ENCODE assay signal across 8 mouse cellular contexts in the genomic region with DNA sequence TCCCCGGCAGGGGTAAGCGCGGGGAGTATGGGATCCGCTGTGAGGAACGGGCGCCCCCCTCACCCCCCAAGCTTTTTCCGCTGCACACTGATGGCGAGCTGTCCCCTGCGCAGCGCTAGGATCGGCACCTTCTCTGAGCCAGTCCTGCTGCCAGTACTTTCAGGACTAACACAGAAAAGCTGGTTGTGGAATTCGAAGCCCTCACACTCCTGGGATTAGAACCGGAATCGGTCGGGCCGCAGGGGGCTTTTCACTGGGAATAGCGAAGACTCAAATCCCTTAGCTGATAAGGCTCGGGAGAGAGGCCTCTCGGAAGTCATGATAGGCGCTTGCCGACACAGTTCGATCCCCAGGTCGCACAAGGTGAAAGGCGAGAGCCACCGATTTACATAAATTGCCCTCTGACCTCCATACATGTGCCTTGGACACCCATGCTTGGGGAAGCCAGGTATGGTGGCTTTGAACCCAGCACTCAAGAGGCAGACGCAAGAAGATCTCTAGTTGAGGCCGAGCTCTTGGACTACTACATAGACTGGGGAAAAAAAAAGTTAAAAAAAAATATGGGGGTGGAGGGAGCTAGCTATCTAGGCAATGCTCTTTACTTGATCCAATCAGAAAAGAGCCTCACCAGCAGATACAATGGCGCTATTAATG. TPM values are rescaled to one million over a fixed set of nuclear protein-coding genes. Genes with fewer than 3 reads are reported as not detected.
DNase-seq lines count a peak whose midpoint lies in the region; ATAC-seq and TF ChIP-seq lines count a peak whose summit lies in the region.

No protein-coding gene starts in this region.

- in situ Hi-C loops in CH12.LX (cut with MboI; ENCODE audit: low pct_ligation_motif_present, low pct_unique_long_range_greater_than_20kb, low sequenced_read_pairs): loop anchor here (5.0 to 25.0 kb wide), 3 partner anchors 46 to 311 kb away; partner anchors contain the start of gene Def6

- H3K9ac ChIP-seq in heart, embryonic 13.5 days: peak overlapping the region; percentile 82
- peak overlapping the region; percentile 65 for H3K9ac ChIP-seq in CH12.LX (ENCODE audit: insufficient read depth, low read depth)
- peak overlapping the region; percentile 76 for H3K9ac ChIP-seq in forebrain, embryonic 12.5 days
- H3K9ac ChIP-seq in liver, embryonic 16.5 days (ENCODE audit: low read depth, low read length): peak overlapping the region; percentile 54

- no peak for TF ChIP-seq RAD21 in CH12.LX (IDR thresholded peaks at IDR 0.05; ENCODE audit: low read depth, low read length)

- H3K36me3 ChIP-seq in heart, embryonic 13.5 days: no peaks in the 10 kb centered on the region
- H3K36me3 ChIP-seq in CH12.LX (replicated peaks in 1 of 2; ENCODE audit: control insufficient read depth in 1 of 2, insufficient read depth in 1 of 2, low read length in 1 of 2): peaks cover 0 to 2% of the 10 kb centered on the region in 2 experiments
- no peaks in the 10 kb centered on the region for H3K36me3 ChIP-seq in forebrain, embryonic 12.5 days (replicated peaks)
- no peaks in the 10 kb centered on the region for H3K36me3 ChIP-seq in liver, embryonic 16.5 days (ENCODE audit: control insufficient read depth, insufficient read depth)

- H3K27ac ChIP-seq in heart, embryonic 13.5 days (replicated peaks): peak overlapping the region; percentile 76
- no peak overlapping the region; the same call in 1 of the 2 replicates for H3K27ac ChIP-seq in CH12.LX (ENCODE audit: insufficient read depth, low read depth)
- peak overlapping the region; percentile 92 for H3K27ac ChIP-seq in forebrain, embryonic 12.5 days
- peak overlapping the region; percentile 78 for H3K27ac ChIP-seq in liver, embryonic 16.5 days (ENCODE audit: low read length)

- H3K4me2 ChIP-seq in heart, embryonic 13.5 days: peak overlapping the region; percentile 100
- peak overlapping the region; percentile 53 for H3K4me2 ChIP-seq in CH12.LX (ENCODE audit: insufficient read depth, low read depth, poor library complexity, severe bottlenecking)
- peak overlapping the region; percentile 97 for H3K4me2 ChIP-seq in forebrain, embryonic 12.5 days
- H3K4me2 ChIP-seq in liver, embryonic 16.5 days (ENCODE audit: low read depth, low read length): peak overlapping the region; percentile 70

- no peaks in the 10 kb centered on the region for H3K9me3 ChIP-seq in heart, embryonic 13.5 days
- no peaks in the 10 kb centered on the region for H3K9me3 ChIP-seq in CH12.LX (replicated peaks; ENCODE audit: low read length)
- H3K9me3 ChIP-seq in forebrain, embryonic 12.5 days: no peaks in the 10 kb centered on the region
- no peaks in the 10 kb centered on the region for H3K9me3 ChIP-seq in liver, embryonic 16.5 days (replicated peaks; ENCODE audit: control insufficient read depth, low read length)

- no peak for TF ChIP-seq CTCF in CH12.LX (conservative IDR thresholded peaks at IDR 0.05 in 1 of 2, IDR thresholded peaks at IDR 0.05 in 1 of 2; ENCODE audit: low read depth in 2 of 2, low read length in 2 of 2)

- peaks cover 24% of the 10 kb centered on the region for H3K4me1 ChIP-seq in heart, embryonic 13.5 days
- peaks cover 21 to 58% of the 10 kb centered on the region in 2 experiments for H3K4me1 ChIP-seq in CH12.LX (ENCODE audit: control insufficient read depth in 1 of 2, insufficient read depth in 2 of 2)
- peaks cover 21% of the 10 kb centered on the region for H3K4me1 ChIP-seq in forebrain, embryonic 12.5 days
- H3K4me1 ChIP-seq in liver, embryonic 16.5 days (ENCODE audit: control insufficient read depth, low read depth, low read length): peaks cover 18% of the 10 kb centered on the region

- WGBS in heart, embryonic 13.5 days: 6% methylated on average over 28 of the region's 28 CpGs
- 7% methylated on average over 28 of the region's 28 CpGs for WGBS in forebrain, embryonic 12.5 days
- WGBS in liver, embryonic 16.5 days (ENCODE audit: insufficient replicate concordance): 5% methylated on average over 28 of the region's 28 CpGs

- H3K79me2 ChIP-seq in CH12.LX (replicated peaks; ENCODE audit: control insufficient read depth, extremely low read depth, insufficient read depth, poor library complexity, severe bottlenecking): no peaks in the 10 kb centered on the region

- peaks cover 45% of the 10 kb centered on the region for H3K27me3 ChIP-seq in heart, embryonic 13.5 days (replicated peaks)
- peaks cover 13% of the 10 kb centered on the region for H3K27me3 ChIP-seq in CH12.LX (replicated peaks)
- peaks cover 51% of the 10 kb centered on the region for H3K27me3 ChIP-seq in forebrain, embryonic 12.5 days
- peaks cover 20% of the 10 kb centered on the region for H3K27me3 ChIP-seq in liver, embryonic 16.5 days (ENCODE audit: control insufficient read depth, insufficient read depth, low read depth, low read length)

- peak; percentile 11; the same call in 1 of the 2 replicates for ATAC-seq in heart, embryonic 13.5 days (ENCODE audit: extremely low read depth, insufficient number of reproducible peaks, low FRiP score, low TSS enrichment)
- peak; percentile 47; the same call in 1 of the 2 replicates for ATAC-seq in forebrain, embryonic 12.5 days (ENCODE audit: low FRiP score)
- no peak for ATAC-seq in liver, embryonic 16.5 days (ENCODE audit: low read depth)

- no peak for TF ChIP-seq EP300 in CH12.LX (IDR thresholded peaks at IDR 0.05; ENCODE audit: low read length)

- TF ChIP-seq POLR2A in CH12.LX (IDR thresholded peaks at IDR 0.05; ENCODE audit: low read depth, low read length): no peak; the same call in 1 of the 2 replicates

- dilution Hi-C loops in CH12.LX (cut with MboI; ENCODE audit: extremely low pct_ligation_motif_present, extremely low pct_unique_long_range_greater_than_20kb, low sequenced_read_pairs): no loop called here

- intact Hi-C loops in left cerebral cortex, postnatal 10 days (cut with DNase I): loop anchor here (2.0 to 10.0 kb wide), 2 partner anchors 39 to 299 kb away; no protein-coding TSS in a partner anchor

- DNase-seq in heart, adult 11 months: no peak
- DNase-seq in CH12.LX (ENCODE audit: extremely low read depth): peak; percentile 48
- no peak for DNase-seq in left cerebral cortex, postnatal 10 days (ENCODE audit: extremely low spot score in 1 of 2, low spot score in 2 of 2)
- no peak for DNase-seq in cerebellum, postnatal 14 days
- no peak for DNase-seq in kidney, adult 11 months

- peak overlapping the region; percentile 78 for H3K4me3 ChIP-seq in heart, embryonic 13.5 days
- peak overlapping the region; percentile 53 to 70 (median 70) for H3K4me3 ChIP-seq in CH12.LX (replicated peaks in 1 of 3; ENCODE audit: low read depth in 2 of 3, low read length in 2 of 3, poor library complexity in 1 of 3)
- peak overlapping the region; percentile 70 for H3K4me3 ChIP-seq in forebrain, embryonic 12.5 days (replicated peaks)
- H3K4me3 ChIP-seq in liver, embryonic 16.5 days (ENCODE audit: low read depth, low read length): peak overlapping the region; percentile 61

TF ChIP-seq in CH12.LX, 34 proteins besides CTCF, POLR2A, EP300 and RAD21 (continues in another document):
- peak; percentile 5 for TF ChIP-seq IRF4 (IDR thresholded peaks at IDR 0.05; ENCODE audit: low read depth, low read length)
- no peak for TF ChIP-seq USF2 (conservative IDR thresholded peaks at IDR 0.05; ENCODE audit: low read depth, low read length)
- no peak for TF ChIP-seq E2F4 (IDR thresholded peaks at IDR 0.05; ENCODE audit: insufficient replicate concordance, low read depth, low read length)
- TF ChIP-seq ZMIZ1 (IDR thresholded peaks at IDR 0.05; ENCODE audit: low read depth, low read length): no peak

RNA-seq across cellular contexts. Expression of gene Fkbp5, which starts 6.2 kb away (rescaled TPM):
- 11.8 and 12.1 TPM in 2 replicates for polyA plus RNA-seq in heart, embryonic 13.5 days (2015; fragmentation: Nextera tagmentation; extraction: Ambion mirVana)
- total RNA-seq in CH12.LX (2012; rRNA removed) (14.4 and 17.5 TPM in 2 replicates), CH12.LX (2014; rRNA removed) (21.5 and 22.6 TPM in 2 replicates)
- polyA plus RNA-seq in CH12.LX (2012; ENCODE audit: insufficient read length, low read depth): 31.4 and 35.3 TPM in 2 replicates
- 34.9 and 37.4 TPM in 2 replicates for polyA plus RNA-seq in forebrain, embryonic 12.5 days (2016; fragmentation: Nextera tagmentation; extraction: Ambion mirVana)
- polyA plus RNA-seq in liver, embryonic 16.5 days (2015; fragmentation: Nextera tagmentation; extraction: Ambion mirVana): 18.9 and 21.5 TPM in 2 replicates
- 10 to 100 TPM; 26.8 to 50.6 TPM for total RNA-seq in left cerebral cortex, postnatal 10 days (2021)

RNA-seq across cellular contexts. Expression of gene Armc12, which starts 7.1 kb away (rescaled TPM):
- polyA plus RNA-seq in heart, embryonic 13.5 days (2015; fragmentation: Nextera tagmentation; extraction: Ambion mirVana): not detected in 2 replicates
- not detected in 2 replicates for total RNA-seq in CH12.LX (2012; rRNA removed)
- total RNA-seq in CH12.LX (2014; rRNA removed): not detected in 2 replicates
- not detected in 2 replicates for polyA plus RNA-seq in CH12.LX (2012; ENCODE audit: insufficient read length, low read depth)
- not detected in 2 replicates for polyA plus RNA-seq in forebrain, embryonic 12.5 days (2016; fragmentation: Nextera tagmentation; extraction: Ambion mirVana)
- not detected in 2 replicates for polyA plus RNA-seq in liver, embryonic 16.5 days (2015; fragmentation: Nextera tagmentation; extraction: Ambion mirVana)
- not detected for total RNA-seq in left cerebral cortex, postnatal 10 days (2021)

RNA-seq across cellular contexts. Expression of gene Clpsl2, which starts 25.7 kb away (rescaled TPM):
- polyA plus RNA-seq in heart, embryonic 13.5 days (2015; fragmentation: Nextera tagmentation; extraction: Ambion mirVana): not detected in 2 replicates
- not detected in 2 replicates for total RNA-seq in CH12.LX (2012; rRNA removed)
- total RNA-seq in CH12.LX (2014; rRNA removed): not detected in 2 replicates
- not detected in 2 replicates for polyA plus RNA-seq in CH12.LX (2012; ENCODE audit: insufficient read length, low read depth)
- not detected in 2 replicates for polyA plus RNA-seq in forebrain, embryonic 12.5 days (2016; fragmentation: Nextera tagmentation; extraction: Ambion mirVana)
- not detected in 2 replicates for polyA plus RNA-seq in liver, embryonic 16.5 days (2015; fragmentation: Nextera tagmentation; extraction: Ambion mirVana)
- total RNA-seq in left cerebral cortex, postnatal 10 days (2021): not detected

RNA-seq across cellular contexts. Expression of gene Clps, which starts 37.1 kb away (rescaled TPM):
- 0.25 and 2.0 TPM in 2 replicates for polyA plus RNA-seq in heart, embryonic 13.5 days (2015; fragmentation: Nextera tagmentation; extraction: Ambion mirVana)
- not detected in 2 replicates for total RNA-seq in CH12.LX (2012; rRNA removed)
- not detected in 2 replicates for total RNA-seq in CH12.LX (2014; rRNA removed)
- polyA plus RNA-seq in CH12.LX (2012; ENCODE audit: insufficient read length, low read depth): not detected in 2 replicates
- polyA plus RNA-seq in forebrain, embryonic 12.5 days (2016; fragmentation: Nextera tagmentation; extraction: Ambion mirVana): not detected in 2 replicates
- polyA plus RNA-seq in liver, embryonic 16.5 days (2015; fragmentation: Nextera tagmentation; extraction: Ambion mirVana): 8.5 and 51.3 TPM in 2 replicates
- not detected for total RNA-seq in left cerebral cortex, postnatal 10 days (2021)

RNA-seq across cellular contexts. Expression of gene Lhfpl5, which starts 52.0 kb away (rescaled TPM):
- polyA plus RNA-seq in heart, embryonic 13.5 days (2015; fragmentation: Nextera tagmentation; extraction: Ambion mirVana): 0.22 and 0.43 TPM in 2 replicates
- 0.08 TPM in 1 of 2 replicates, not detected in the other for total RNA-seq in CH12.LX (2012; rRNA removed)
- not detected in 2 replicates for total RNA-seq in CH12.LX (2014; rRNA removed)
- polyA plus RNA-seq in CH12.LX (2012; ENCODE audit: insufficient read length, low read depth): not detected in 2 replicates
- polyA plus RNA-seq in forebrain, embryonic 12.5 days (2016; fragmentation: Nextera tagmentation; extraction: Ambion mirVana): 1.3 and 1.5 TPM in 2 replicates
- polyA plus RNA-seq in liver, embryonic 16.5 days (2015; fragmentation: Nextera tagmentation; extraction: Ambion mirVana): 0.06 and 0.22 TPM in 2 replicates
- total RNA-seq in left cerebral cortex, postnatal 10 days (2021): 1 to 10 TPM; 4.3 to 5.1 TPM
